Mouse (Mus musculus): ENCODE data around the gene Myb. TPM values are rescaled to one million over a fixed set of nuclear protein-coding genes. Genes with fewer than 3 reads are reported as not detected.

Gene Myb
- total and polyA plus RNA-seq, 2 experiments: 0.09 to 0.10 TPM

DNA sequence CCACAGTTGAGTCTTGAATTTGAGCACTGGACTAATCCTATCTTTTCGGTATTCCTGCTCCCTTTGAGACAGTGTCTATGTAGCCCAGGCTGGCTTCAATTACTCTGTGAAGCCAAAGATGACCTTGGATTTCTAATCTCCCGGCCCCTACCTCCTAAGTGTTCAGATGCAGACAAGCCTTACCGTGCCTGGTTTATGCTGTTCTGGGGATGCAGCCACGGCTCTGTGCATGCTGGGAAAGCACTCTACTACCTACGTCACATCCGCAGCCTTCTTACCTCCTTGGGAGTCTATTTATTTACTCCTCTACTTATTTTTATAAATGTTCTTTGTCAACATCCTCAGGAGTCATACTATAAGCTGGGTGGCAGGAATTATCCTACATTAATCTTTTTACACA, 7.1 kb upstream of the Myb start:
- 94% methylated on average over 6 of the region's 6 CpGs for WGBS

DNA sequence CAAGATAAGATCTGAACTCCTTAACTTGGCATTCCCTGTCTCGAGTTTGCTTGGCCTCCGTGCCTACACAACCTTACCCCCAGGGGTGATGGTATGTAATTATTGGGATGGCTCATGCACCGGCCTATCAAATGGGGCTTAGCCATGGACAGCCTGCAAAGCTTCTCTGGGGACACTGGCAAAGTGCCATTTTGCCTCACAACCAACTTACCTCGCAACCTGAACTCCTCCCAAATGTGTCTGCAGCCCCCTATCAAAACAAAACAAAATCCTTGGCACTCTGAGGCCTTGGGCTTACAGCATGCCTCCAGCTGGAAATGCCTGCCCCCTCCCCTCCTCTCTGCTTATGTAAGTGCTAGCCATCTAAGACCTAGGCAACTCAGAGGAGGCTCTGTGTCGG, 6.4 kb upstream of the Myb start:
- H3K4me1 ChIP-seq (ENCODE audit: control insufficient read depth, insufficient read depth, low read length): no peaks in the 10 kb centered on the region
- no peaks in the 10 kb centered on the region for H3K27me3 ChIP-seq (ENCODE audit: control insufficient read depth, insufficient read depth, low read length)
- H3K4me3 ChIP-seq (ENCODE audit: insufficient read depth, low read depth, low read length): no peak overlapping the region
- no peak overlapping the region for H3K27ac ChIP-seq (replicated peaks; ENCODE audit: insufficient read depth, low read depth, low read length)
- H3K36me3 ChIP-seq (ENCODE audit: control insufficient read depth, insufficient read depth, low read length): no peaks in the 10 kb centered on the region
- no peak overlapping the region for H3K9ac ChIP-seq (ENCODE audit: low read depth, low read length)
- no peaks in the 10 kb centered on the region for H3K79me2 ChIP-seq (ENCODE audit: control insufficient read depth, insufficient read depth, low read length)
- DNase-seq (ENCODE audit: extremely low read depth, low read depth, low spot score): no peak
- WGBS: 93% methylated on average over 5 of the region's 5 CpGs
- no peak for TF ChIP-seq CTCF (IDR thresholded peaks at IDR 0.05; ENCODE audit: low read depth, low read length)
- TF ChIP-seq POLR2A (IDR thresholded peaks at IDR 0.05; ENCODE audit: extremely low read depth, insufficient read depth, low read length): no peak

More for the DNA sequence above, 7.1 kb upstream of the Myb start:
- no peak overlapping the region for H3K27ac ChIP-seq (replicated peaks; ENCODE audit: insufficient read depth, low read depth, low read length)
- no peaks in the 10 kb centered on the region for H3K79me2 ChIP-seq (ENCODE audit: control insufficient read depth, insufficient read depth, low read length)
- H3K27me3 ChIP-seq (ENCODE audit: control insufficient read depth, insufficient read depth, low read length): no peaks in the 10 kb centered on the region
- H3K4me1 ChIP-seq (ENCODE audit: control insufficient read depth, insufficient read depth, low read length): no peaks in the 10 kb centered on the region
- DNase-seq (ENCODE audit: extremely low read depth, low read depth, low spot score): no peak
- no peaks in the 10 kb centered on the region for H3K36me3 ChIP-seq (ENCODE audit: control insufficient read depth, insufficient read depth, low read length)
- no peak for TF ChIP-seq POLR2A (IDR thresholded peaks at IDR 0.05; ENCODE audit: extremely low read depth, insufficient read depth, low read length)
- TF ChIP-seq CTCF (IDR thresholded peaks at IDR 0.05; ENCODE audit: low read depth, low read length): no peak
- H3K9ac ChIP-seq (ENCODE audit: low read depth, low read length): no peak overlapping the region
- no peak overlapping the region for H3K4me3 ChIP-seq (ENCODE audit: insufficient read depth, low read depth, low read length)

DNA sequence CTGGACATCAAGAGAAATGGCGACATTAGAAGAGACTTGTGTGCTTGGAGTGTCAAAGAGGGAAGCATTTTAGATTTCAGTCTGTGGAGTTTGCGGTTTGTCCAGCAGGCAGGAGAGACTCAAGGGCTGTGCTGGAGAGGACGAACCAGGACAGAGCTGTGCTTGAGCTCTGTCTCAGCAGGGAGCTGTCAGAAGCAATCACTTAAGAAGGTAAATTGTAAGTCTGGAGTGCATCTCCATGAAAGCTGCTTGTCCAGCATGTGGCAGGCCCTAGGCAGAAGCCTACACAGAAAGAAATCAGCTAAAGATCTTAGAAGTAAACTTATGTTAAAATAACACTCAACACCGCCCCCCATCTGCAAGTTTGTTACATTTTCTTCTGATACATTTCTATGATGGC, 4.6 kb upstream of the Myb start:
- no peak overlapping the region for H3K4me3 ChIP-seq (ENCODE audit: insufficient read depth, low read depth, low read length)
- H3K4me1 ChIP-seq (ENCODE audit: control insufficient read depth, insufficient read depth, low read length): no peaks in the 10 kb centered on the region; the same call in 1 of the 2 replicates
- 91% methylated on average over 4 of the region's 4 CpGs for WGBS
- no peak overlapping the region for H3K9ac ChIP-seq (ENCODE audit: low read depth, low read length)
- TF ChIP-seq CTCF (IDR thresholded peaks at IDR 0.05; ENCODE audit: low read depth, low read length): no peak
- no peak for TF ChIP-seq POLR2A (IDR thresholded peaks at IDR 0.05; ENCODE audit: extremely low read depth, insufficient read depth, low read length)
- peaks cover 9% of the 10 kb centered on the region; the same call in 1 of the 2 replicates for H3K27me3 ChIP-seq (ENCODE audit: control insufficient read depth, insufficient read depth, low read length)
- no peak for DNase-seq (ENCODE audit: extremely low read depth, low read depth, low spot score)
- no peaks in the 10 kb centered on the region for H3K79me2 ChIP-seq (ENCODE audit: control insufficient read depth, insufficient read depth, low read length)
- no peaks in the 10 kb centered on the region for H3K36me3 ChIP-seq (ENCODE audit: control insufficient read depth, insufficient read depth, low read length)
- no peak overlapping the region for H3K27ac ChIP-seq (replicated peaks; ENCODE audit: insufficient read depth, low read depth, low read length)

DNA sequence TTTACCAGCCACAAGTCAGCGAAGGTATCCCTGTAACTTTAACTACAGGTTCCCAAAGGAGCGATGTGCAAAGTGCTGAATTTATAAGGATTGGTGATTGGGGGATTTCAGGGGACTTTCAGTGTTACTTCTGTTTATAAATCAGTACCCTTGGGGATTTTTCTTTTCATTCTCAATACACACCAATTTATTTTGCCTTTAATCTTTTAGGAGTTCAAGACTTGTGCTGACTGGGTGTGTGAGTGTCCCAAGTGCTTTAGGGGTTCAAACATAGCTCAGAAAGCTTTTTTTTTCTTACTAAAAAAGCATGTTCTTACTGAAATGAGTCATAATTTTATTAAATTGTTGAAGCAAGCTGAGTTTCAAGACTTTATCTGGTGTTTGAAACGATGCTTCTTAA, 1.3 kb upstream of the Myb start:
- 56% methylated on average over 3 of the region's 3 CpGs for WGBS
- no peaks in the 10 kb centered on the region for H3K36me3 ChIP-seq (ENCODE audit: control insufficient read depth, insufficient read depth, low read length)
- H3K9ac ChIP-seq (ENCODE audit: low read depth, low read length): no peak overlapping the region
- no peak for TF ChIP-seq CTCF (IDR thresholded peaks at IDR 0.05; ENCODE audit: low read depth, low read length)
- TF ChIP-seq POLR2A (IDR thresholded peaks at IDR 0.05; ENCODE audit: extremely low read depth, insufficient read depth, low read length): no peak
- no peak overlapping the region for H3K4me3 ChIP-seq (ENCODE audit: insufficient read depth, low read depth, low read length)
- H3K4me1 ChIP-seq (ENCODE audit: control insufficient read depth, insufficient read depth, low read length): peaks cover 4% of the 10 kb centered on the region; the same call in 1 of the 2 replicates
- DNase-seq (ENCODE audit: extremely low read depth, low read depth, low spot score): no peak
- H3K27me3 ChIP-seq (ENCODE audit: control insufficient read depth, insufficient read depth, low read length): peaks cover 27% of the 10 kb centered on the region
- no peak overlapping the region for H3K27ac ChIP-seq (replicated peaks; ENCODE audit: insufficient read depth, low read depth, low read length)
- H3K79me2 ChIP-seq (ENCODE audit: control insufficient read depth, insufficient read depth, low read length): no peaks in the 10 kb centered on the region

DNA sequence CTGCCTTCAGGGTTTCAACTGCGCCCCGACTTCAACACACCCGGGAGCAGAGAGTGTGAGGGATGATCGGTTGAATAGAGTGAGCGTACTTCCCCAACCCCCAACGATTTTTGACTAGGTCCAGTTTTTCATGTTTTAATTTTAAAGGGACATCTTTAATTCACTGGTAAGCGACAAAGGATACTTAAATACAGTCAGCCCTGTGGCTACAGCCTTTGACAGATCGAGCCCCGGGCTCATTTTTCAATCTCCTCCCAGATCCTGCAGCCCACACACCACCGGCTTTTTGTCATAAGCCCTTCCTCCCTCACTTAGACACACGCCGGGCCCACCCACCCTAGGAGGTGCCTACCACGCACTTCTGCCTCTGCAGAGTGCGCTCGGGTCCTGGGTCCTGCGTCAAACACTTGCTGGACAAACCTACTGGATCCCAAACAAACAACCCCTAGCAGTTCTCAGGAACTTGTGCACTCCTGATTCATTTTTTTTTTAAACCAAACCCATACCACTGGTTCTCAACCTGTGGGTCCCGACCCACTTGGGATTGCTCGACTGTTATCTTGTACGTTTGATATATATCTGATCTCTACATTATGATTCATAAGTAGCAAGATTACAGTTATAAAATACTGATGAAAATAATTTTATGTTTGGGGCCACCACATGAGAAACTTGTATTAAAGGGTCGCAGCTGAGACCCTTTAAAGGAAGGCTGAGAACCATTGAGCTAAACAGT, 743 bp upstream of the Myb start:
- peak overlapping the region; percentile 28; the same call in 1 of the 2 replicates for H3K4me3 ChIP-seq (ENCODE audit: insufficient read depth, low read depth, low read length)
- DNase-seq (ENCODE audit: extremely low read depth, low read depth, low spot score): no peak
- WGBS: 5% methylated on average over 20 of the region's 20 CpGs
- H3K27me3 ChIP-seq (ENCODE audit: control insufficient read depth, insufficient read depth, low read length): peaks cover 27% of the 10 kb centered on the region
- H3K4me1 ChIP-seq (ENCODE audit: control insufficient read depth, insufficient read depth, low read length): peaks cover 4% of the 10 kb centered on the region; the same call in 1 of the 2 replicates
- H3K79me2 ChIP-seq (ENCODE audit: control insufficient read depth, insufficient read depth, low read length): no peaks in the 10 kb centered on the region
- TF ChIP-seq POLR2A (IDR thresholded peaks at IDR 0.05; ENCODE audit: extremely low read depth, insufficient read depth, low read length) (no peak), CTCF (IDR thresholded peaks at IDR 0.05; ENCODE audit: low read depth, low read length) (no peak)
- H3K9ac ChIP-seq (ENCODE audit: low read depth, low read length): no peak overlapping the region
- H3K27ac ChIP-seq (replicated peaks; ENCODE audit: insufficient read depth, low read depth, low read length): no peak overlapping the region
- no peaks in the 10 kb centered on the region for H3K36me3 ChIP-seq (ENCODE audit: control insufficient read depth, insufficient read depth, low read length)

Data from liver, adult 2 months (tissue).